Mouse (Mus musculus) midbrain, embryonic 12.5 days (tissue): ENCODE data around the gene Cntd1. TPM values are rescaled to one million over a fixed set of nuclear protein-coding genes. Genes with fewer than 3 reads are reported as not detected.

Experiments used
- ATAC-seq: fragments of 200-750 bp; cut with Nextera tagmentation; 2 replicates; pipeline ENCODE4 v1.8.0; 2017; ENCODE audit warnings: low read depth, moderate TSS enrichment, moderate library complexity; ENCODE audit not compliant: low FRiP score
- H3K27ac ChIP-seq: fragments of 300-500 bp; sonication (generic); replicated peaks from 2 replicates; pipeline ENCODE4 v1.5.1; 2016; ENCODE audit warnings: mild to moderate bottlenecking
- H3K27me3 ChIP-seq: fragments of 300-500 bp; sonication (generic); 2 replicates; pipeline ENCODE4 v1.6.1; 2016; ENCODE audit warnings: mild to moderate bottlenecking
- H3K36me3 ChIP-seq: fragments of 300-500 bp; sonication (generic); 2 replicates; pipeline ENCODE4 v1.6.1; 2016
- H3K4me1 ChIP-seq: fragments of 300-500 bp; sonication (generic); 2 replicates; pipeline ENCODE4 v1.6.1; 2016
- H3K4me2 ChIP-seq: fragments of 300-500 bp; sonication (generic); replicated peaks from 2 replicates; pipeline ENCODE4 v1.6.1; 2016; ENCODE audit warnings: mild to moderate bottlenecking, moderate library complexity
- H3K4me3 ChIP-seq: fragments of 300-500 bp; sonication (generic); 2 replicates; pipeline ENCODE4 v1.5.1; 2016; ENCODE audit warnings: mild to moderate bottlenecking
- H3K9ac ChIP-seq: fragments of 300-500 bp; sonication (generic); replicated peaks from 2 replicates; pipeline ENCODE4 v1.6.1; 2016; ENCODE audit warnings: mild to moderate bottlenecking, moderate library complexity
- H3K9me3 ChIP-seq: fragments of 300-500 bp; sonication (generic); 2 replicates; pipeline ENCODE4 v1.6.1; 2016; ENCODE audit warnings: mild to moderate bottlenecking
- WGBS: fragments of 180-500 bp; shearing (Covaris S2); methylation state at CpG from one replicate; pipeline ENCODE4 v1.1.7; 2016; 5-methylcytosine and 5-hydroxymethylcytosine counted together
- polyA plus RNA-seq: library from polyadenylated mRNA; unstranded; fragments of >200 nt; fragmentation: Nextera tagmentation; extraction: Ambion mirVana; gene quantifications from 2 replicates; pipeline ENCODE4 v1.2.1, GENCODE M21; 2016

The Cntd1 gene
- polyA plus RNA-seq, 1 experiment from 2014 or later: 1.3 TPM

DNA sequence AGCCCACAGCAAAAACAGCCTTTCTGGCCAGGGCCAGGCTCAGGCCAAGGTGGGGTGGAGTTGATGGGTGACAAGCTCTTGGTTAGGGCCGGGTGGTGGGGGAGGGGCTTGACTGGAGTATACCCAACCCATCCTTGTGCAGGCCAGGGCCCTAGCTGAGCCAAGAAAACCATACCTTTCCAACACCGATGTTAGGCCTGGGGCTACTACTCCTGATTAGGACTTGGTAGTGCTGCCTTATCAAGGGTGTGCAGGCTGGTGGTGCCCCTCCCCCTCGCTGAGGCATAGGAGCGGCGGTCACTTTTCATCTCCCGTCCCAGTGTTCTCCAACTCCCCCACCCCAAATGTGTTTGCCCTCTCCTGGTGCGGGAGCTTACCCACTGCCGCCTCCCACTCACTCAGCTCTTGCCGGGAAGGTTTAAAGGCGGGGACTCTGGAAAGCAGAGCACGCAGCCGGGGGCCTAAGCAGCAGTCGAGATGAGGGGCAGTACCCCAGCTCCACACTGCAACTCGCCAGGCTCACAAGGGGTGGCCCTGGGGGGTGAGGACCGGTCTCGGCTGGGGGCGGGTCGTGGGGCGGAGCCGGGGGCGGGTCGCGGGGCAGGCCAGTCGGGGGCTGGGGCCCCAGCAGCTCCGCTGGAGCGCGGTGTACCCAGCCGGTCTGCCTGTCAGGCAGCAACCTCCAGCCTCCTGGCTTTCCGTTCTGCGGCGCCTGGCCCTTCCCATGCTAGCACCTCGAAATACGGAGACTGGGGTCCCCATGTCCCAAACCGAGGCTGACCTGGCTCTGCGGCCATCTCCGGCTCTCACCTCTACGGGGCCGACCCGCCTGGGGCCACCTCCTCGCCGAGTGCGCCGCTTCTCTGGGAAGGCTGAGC lies 18.6 kb upstream of the Cntd1 start, which contains the start of gene Wnk4:
Wnk4 (plus strand) TSS at position 620 of the 878 bp plus-strand sequence.
- H3K27me3 ChIP-seq: peaks cover 52% of the 10 kb centered on the region
- H3K4me1 ChIP-seq: peaks cover 50% of the 10 kb centered on the region
- H3K4me2 ChIP-seq: peak within 1 kb of the TSS; percentile 98
- no peaks in the 10 kb centered on the region for H3K9me3 ChIP-seq
- H3K36me3 ChIP-seq: peaks cover 11% of the 10 kb centered on the region; the same call in 1 of the 2 replicates
- ATAC-seq: peak; percentile 80
- 0% methylated on average over 42 of the region's 43 CpGs for WGBS
- peak within 1 kb of the TSS; percentile 58 for H3K27ac ChIP-seq
- peak within 1 kb of the TSS; percentile 71 for H3K9ac ChIP-seq
- H3K4me3 ChIP-seq: peak within 1 kb of the TSS; percentile 50

DNA sequence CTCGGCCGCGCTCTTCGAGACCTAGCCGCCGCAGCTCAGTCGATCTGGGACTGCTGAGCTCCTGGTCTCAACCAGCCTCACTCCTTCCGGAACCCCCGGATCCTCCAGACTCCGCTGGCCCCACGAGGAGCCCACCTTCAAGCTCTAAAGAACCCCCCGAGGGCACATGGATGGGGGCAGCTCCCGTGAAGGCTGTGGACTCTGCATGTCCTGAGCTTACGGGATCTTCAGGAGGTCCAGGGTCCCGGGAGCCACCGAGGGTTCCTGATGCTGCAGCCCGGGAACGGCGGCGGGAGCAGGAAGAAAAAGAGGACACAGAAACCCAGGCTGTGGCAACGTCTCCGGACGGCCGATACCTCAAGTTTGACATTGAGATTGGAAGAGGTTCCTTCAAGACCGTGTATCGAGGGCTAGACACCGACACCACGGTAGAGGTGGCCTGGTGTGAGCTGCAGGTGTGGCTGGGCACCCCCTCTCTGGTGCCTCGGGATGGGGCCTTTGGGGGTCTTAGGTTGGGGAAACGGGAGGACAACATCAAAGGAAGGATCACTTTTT lies 17.9 kb upstream of the Cntd1 start:
- no peak; the same call in 1 of the 2 replicates for ATAC-seq
- Histone ChIP-seq H3K4me3 (peak overlapping the region; percentile 50), H3K27ac (peak overlapping the region; percentile 58), H3K9me3 (no peaks in the 10 kb centered on the region), H3K4me2 (peak overlapping the region; percentile 98), H3K36me3 (peaks cover 10% of the 10 kb centered on the region; the same call in 1 of the 2 replicates), H3K27me3 (peaks cover 59% of the 10 kb centered on the region), H3K4me1 (peaks cover 53% of the 10 kb centered on the region), H3K9ac (peak overlapping the region; percentile 71)
- WGBS: under 1% methylated on average over 30 of the region's 30 CpGs

DNA sequence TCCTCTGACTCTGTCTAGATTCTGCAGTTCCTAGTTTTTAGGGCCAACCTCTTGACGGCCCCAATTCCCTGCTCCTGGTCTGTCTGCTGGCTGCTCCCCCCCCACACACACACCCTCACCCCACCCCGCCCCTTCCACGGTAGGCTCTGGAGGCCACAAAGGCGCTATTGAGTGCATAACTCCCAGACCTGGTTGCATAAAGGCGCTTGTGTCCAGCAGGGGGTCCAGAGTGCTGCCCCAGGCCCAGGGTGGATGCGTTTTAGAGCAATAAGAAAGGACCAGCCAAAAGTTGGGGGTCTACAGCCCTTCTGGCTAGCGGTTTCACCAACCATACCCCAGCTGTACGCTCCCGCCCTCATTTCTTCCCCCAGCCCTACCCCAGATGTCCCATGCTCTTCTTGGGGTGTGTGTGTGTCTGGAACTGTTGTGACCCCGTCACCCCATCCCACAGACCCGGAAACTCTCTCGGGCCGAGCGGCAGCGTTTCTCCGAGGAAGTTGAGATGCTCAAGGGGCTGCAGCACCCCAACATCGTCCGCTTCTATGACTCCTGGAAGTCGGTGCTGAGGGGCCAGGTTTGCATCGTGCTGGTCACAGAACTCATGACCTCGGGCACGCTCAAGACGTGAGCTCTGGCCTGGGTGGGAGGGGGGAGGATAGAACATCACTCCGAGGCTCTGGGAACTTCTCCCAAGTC lies 16.4 kb upstream of the Cntd1 start:
- under 1% methylated on average over 24 of the region's 24 CpGs for WGBS
- H3K9ac ChIP-seq: no peak overlapping the region; the same call in 1 of the 2 replicates
- H3K27ac ChIP-seq: no peak overlapping the region

DNA sequence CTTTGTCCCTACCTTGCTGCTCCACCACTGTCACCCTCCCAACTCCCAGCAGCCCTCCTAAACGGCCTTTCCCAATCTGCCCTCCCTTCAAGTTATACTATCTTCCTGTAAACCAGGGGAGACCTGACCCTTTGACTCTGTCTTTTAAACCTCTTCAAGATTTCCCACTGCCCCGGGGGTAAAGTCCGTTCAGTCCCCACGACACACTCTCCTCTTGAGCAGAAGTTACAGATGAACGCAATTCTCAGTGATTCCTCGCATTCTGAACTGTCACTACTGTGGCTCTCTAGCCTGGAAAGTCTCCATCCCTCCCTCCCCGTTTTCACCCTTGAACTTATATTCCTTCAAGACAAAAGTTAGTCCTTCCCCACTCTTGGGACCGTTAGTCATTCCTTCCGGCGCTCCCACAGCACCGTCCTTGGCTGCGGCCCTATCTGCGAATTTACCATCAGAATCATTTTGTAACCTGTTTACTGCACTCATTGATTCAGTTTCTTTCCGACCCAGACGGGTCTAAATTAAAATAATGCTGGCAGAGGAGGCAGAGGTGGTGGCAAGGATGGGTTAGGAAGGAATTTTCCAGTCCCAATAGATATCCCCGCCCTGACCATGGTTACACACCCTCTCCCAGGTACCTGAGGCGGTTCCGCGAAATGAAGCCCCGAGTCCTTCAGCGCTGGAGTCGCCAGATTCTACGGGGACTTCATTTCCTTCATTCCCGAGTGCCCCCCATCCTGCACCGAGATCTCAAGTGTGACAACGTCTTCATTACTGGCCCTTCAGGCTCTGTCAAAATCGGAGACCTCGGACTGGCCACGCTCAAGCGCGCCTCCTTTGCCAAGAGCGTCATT lies 15.4 kb upstream of the Cntd1 start:
- Histone ChIP-seq H3K9ac (no peak overlapping the region), H3K9me3 (no peaks in the 10 kb centered on the region), H3K36me3 (0 out of 2 replicates have a peak, but pooled peaks cover 3% of the 10 kb centered on the region), H3K27ac (no peak overlapping the region), H3K4me1 (peaks cover 53% of the 10 kb centered on the region), H3K27me3 (peaks cover 74% of the 10 kb centered on the region), H3K4me3 (no peak overlapping the region), H3K4me2 (0 out of 2 replicates have a peak overlapping the region, but pooled peaks have one; percentile 98)
- 1% methylated on average over 32 of the region's 32 CpGs for WGBS
- ATAC-seq: no peak

More for the DNA sequence above, 16.4 kb upstream of the Cntd1 start:
- Histone ChIP-seq H3K27me3 (peaks cover 69% of the 10 kb centered on the region), H3K36me3 (0 out of 2 replicates have a peak, but pooled peaks cover 7% of the 10 kb centered on the region), H3K4me1 (peaks cover 53% of the 10 kb centered on the region), H3K4me3 (peak overlapping the region; percentile 50), H3K9me3 (no peaks in the 10 kb centered on the region), H3K4me2 (peak overlapping the region; percentile 98)
- no peak for ATAC-seq

DNA sequence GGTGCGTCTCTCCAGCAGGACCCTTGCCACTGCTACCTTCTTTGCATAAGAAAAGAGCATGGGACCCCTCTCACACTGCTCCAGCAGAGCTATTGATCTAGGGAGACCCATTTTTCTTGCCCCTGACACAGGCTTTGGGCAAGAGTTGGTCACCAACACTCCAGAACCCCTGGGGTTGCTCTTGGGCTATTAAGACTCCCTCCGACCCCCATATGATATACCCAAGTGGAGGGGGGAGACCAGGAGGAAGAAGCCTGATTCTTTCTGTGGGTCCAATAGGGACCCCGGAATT lies 14.9 kb upstream of the Cntd1 start:
- Histone ChIP-seq H3K36me3 (0 out of 2 replicates have a peak, but pooled peaks cover 3% of the 10 kb centered on the region), H3K9ac (no peak overlapping the region), H3K4me3 (no peak overlapping the region), H3K27ac (no peak overlapping the region), H3K9me3 (no peaks in the 10 kb centered on the region), H3K4me1 (peaks cover 53% of the 10 kb centered on the region), H3K4me2 (peak overlapping the region; percentile 14; the same call in 1 of the 2 replicates), H3K27me3 (peaks cover 80% of the 10 kb centered on the region)
- WGBS: 6% methylated on average over 3 of the region's 3 CpGs
- ATAC-seq: no peak

DNA sequence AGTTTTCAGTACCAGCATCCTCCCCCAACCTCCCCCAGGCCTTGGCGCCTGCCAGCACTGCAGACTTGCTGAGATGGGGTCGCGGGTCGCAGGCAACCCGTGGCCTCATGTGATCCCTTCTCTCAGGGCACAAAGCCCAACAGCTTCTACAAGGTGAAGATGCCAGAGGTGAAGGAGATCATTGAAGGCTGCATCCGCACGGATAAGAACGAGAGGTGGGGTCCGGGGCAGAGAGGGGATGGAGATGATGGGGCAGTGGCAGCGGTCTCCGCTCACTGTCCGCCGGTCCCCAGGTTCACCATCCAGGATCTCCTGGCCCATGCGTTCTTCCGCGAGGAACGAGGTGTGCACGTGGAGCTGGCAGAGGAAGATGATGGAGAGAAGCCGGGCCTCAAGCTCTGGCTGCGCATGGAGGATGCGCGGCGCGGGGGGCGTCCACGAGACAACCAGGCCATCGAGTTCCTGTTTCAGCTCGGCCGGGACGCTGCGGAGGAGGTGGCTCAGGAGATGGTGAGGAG lies 13.8 kb upstream of the Cntd1 start:
- WGBS: under 1% methylated on average over 31 of the region's 31 CpGs
- Histone ChIP-seq H3K27me3 (peaks cover 85% of the 10 kb centered on the region), H3K27ac (no peak overlapping the region)

DNA sequence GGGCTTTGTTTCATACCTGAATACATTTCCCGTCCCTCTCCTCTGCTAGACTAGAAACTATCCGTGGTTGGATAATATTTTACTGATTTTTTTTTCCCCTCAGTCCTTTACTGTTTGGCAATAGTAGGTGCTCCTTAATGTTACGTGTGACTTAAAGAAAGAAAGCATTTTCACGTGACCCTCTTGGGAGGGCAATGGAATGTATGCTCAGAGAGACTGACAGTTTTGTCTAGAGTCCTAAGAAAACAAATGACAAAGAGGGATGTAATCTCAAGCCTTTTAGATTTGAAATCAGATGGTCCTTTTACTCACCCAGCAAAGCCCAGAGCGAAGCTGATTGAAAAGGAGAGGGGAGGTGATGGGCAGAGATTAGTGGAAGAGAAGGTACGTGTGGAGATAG lies 12.9 kb upstream of the Cntd1 start:
- Histone ChIP-seq H3K9ac (no peak overlapping the region), H3K36me3 (no peaks in the 10 kb centered on the region), H3K27ac (no peak overlapping the region), H3K4me2 (peak overlapping the region; percentile 55; the same call in 1 of the 2 replicates), H3K9me3 (no peaks in the 10 kb centered on the region), H3K4me3 (peak overlapping the region; percentile 35; the same call in 1 of the 2 replicates), H3K27me3 (peaks cover 80% of the 10 kb centered on the region), H3K4me1 (peaks cover 34% of the 10 kb centered on the region)
- 9% methylated on average over 6 of the region's 6 CpGs for WGBS
- no peak for ATAC-seq

More for the DNA sequence above, 13.8 kb upstream of the Cntd1 start:
- peak overlapping the region; percentile 55 for H3K4me2 ChIP-seq
- no peak for ATAC-seq
- peak overlapping the region; percentile 35 for H3K4me3 ChIP-seq
- H3K9ac ChIP-seq: peak overlapping the region; percentile 47
- peaks cover 43% of the 10 kb centered on the region for H3K4me1 ChIP-seq
- no peaks in the 10 kb centered on the region for H3K9me3 ChIP-seq
- H3K36me3 ChIP-seq: no peaks in the 10 kb centered on the region

DNA sequence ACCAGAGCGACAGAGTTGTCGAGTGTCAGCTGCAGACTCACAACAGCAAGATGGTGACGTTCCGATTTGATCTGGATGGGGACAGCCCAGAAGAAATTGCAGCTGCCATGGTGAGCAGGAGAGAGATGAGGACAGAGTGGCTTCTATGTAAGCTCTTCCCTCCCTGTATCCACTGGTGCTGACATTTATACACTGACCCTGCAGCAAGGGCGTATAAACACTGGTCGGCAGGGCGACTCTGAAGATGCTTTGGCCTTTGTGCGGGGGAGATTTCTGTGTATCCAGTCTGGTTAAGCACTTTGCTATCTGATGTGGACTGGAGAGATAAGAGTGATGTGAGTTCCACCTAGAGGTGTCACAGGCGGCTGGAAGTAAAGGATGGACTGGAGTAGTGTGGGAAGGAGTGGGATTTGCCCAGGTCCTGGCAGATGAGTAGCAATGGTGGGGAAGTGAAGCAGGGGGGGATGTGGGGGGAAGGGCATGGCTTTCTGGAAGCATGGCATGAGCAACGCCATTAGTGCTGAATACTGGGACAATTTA lies 9.2 kb upstream of the Cntd1 start:
- ATAC-seq: no peak
- Histone ChIP-seq H3K4me3 (no peak overlapping the region), H3K9me3 (no peaks in the 10 kb centered on the region), H3K27ac (peak overlapping the region; percentile 22; the same call in 1 of the 2 replicates), H3K4me1 (peaks cover 9% of the 10 kb centered on the region), H3K36me3 (no peaks in the 10 kb centered on the region), H3K4me2 (no peak overlapping the region), H3K27me3 (peaks cover 53% of the 10 kb centered on the region), H3K9ac (no peak overlapping the region)
- 35% methylated on average over 10 of the region's 10 CpGs for WGBS

DNA sequence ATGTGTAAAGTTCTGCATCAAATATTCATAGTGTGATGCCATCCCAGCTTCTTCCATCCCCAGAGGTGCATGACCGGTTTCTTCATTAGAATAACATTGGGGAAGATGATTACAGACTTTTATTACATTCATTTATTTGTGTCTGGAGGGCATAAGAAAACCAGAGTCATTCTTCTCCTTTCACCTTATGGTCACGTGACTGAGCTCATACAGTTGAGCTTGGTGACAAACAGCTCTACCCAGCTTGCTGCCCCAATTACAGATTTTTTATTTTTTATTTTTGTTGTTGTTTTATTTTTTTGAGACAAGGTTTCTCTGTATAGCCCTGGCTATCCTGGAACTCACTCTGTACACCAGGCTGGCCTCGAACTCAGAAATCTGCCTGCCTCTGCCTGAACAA lies 6.4 kb upstream of the Cntd1 start:
- H3K9ac ChIP-seq: no peak overlapping the region
- no peak overlapping the region for H3K4me2 ChIP-seq
- no peak for ATAC-seq
- peaks cover 14% of the 10 kb centered on the region for H3K4me1 ChIP-seq
- H3K36me3 ChIP-seq: no peaks in the 10 kb centered on the region
- WGBS: 92% methylated on average over 3 of the region's 3 CpGs
- H3K9me3 ChIP-seq: no peaks in the 10 kb centered on the region
- H3K4me3 ChIP-seq: no peak overlapping the region
- no peak overlapping the region for H3K27ac ChIP-seq
- peaks cover 45% of the 10 kb centered on the region for H3K27me3 ChIP-seq

DNA sequence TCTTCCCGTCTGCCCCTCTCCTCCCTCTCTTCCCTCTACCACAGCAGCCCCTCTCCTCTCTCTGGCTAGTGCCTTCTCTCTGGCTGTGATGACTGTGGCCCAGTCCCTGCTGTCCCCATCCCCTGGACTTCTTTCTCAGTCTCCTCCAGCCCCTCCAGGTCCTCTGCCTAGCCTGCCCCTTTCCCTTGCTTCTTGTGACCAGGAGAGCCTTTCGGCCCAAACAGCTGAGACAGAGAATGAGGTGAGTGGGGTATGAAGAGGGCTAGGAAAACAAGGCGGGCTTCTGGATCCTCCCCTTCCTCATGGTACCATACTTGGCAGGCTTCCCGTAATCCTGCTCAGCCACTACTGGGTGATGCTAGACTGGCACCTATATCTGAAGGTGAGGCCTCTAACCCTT lies 3.5 kb upstream of the Cntd1 start:
- peaks cover 29% of the 10 kb centered on the region for H3K27me3 ChIP-seq
- no peak overlapping the region for H3K27ac ChIP-seq
- H3K36me3 ChIP-seq: no peaks in the 10 kb centered on the region
- H3K4me1 ChIP-seq: peaks cover 28% of the 10 kb centered on the region
- WGBS: 85% methylated on average over 4 of the region's 4 CpGs
- no peak overlapping the region for H3K9ac ChIP-seq
- no peak overlapping the region for H3K4me2 ChIP-seq
- ATAC-seq: no peak
- H3K9me3 ChIP-seq: no peaks in the 10 kb centered on the region
- H3K4me3 ChIP-seq: no peak overlapping the region
